Mouse (Mus musculus) G1E (cell line): ENCODE data around the gene Hnrnpf. TPM values are rescaled to one million over a fixed set of nuclear protein-coding genes. Genes with fewer than 3 reads are reported as not detected.
"Not testable (repeated sequence)": the region's sequence is repeated elsewhere in the genome, so short reads cannot be mapped to it uniquely, and the experiment has no call there.

Source experiments
- ATAC-seq: 2 replicates; pipeline ENCODE4 v1.8.0; 2016; ENCODE audit warnings: mild to moderate bottlenecking; ENCODE audit not compliant: insufficient number of reproducible peaks, poor library complexity, low FRiP score, severe bottlenecking; ENCODE audit errors: extremely low read depth
- DNase-seq: peaks from one replicate; pipeline ENCODE4 v3.0.0; 2012; ENCODE audit warnings: low spot score
- H3K27me3 ChIP-seq: 2 replicates; pipeline ENCODE4 v1.6.1; 2012; ENCODE audit warnings: mild to moderate bottlenecking, low read length, inconsistent platforms; ENCODE audit not compliant: insufficient read depth
- H3K36me3 ChIP-seq: replicated peaks from 2 replicates; pipeline ENCODE3; 2012; ENCODE audit warnings: mild to moderate bottlenecking, inconsistent platforms
- H3K4me1 ChIP-seq: 2 replicates; pipeline ENCODE4 v1.6.1; 2012; ENCODE audit warnings: low read depth, low read length, inconsistent platforms, mixed read lengths; ENCODE audit not compliant: insufficient read depth
- H3K4me3 ChIP-seq: 2 replicates; pipeline ENCODE4 v1.5.1; 2012; ENCODE audit warnings: low read depth, mild to moderate bottlenecking, inconsistent platforms, low read length, moderate library complexity, mixed read lengths
- H3K9me3 ChIP-seq: replicated peaks from 2 replicates; pipeline ENCODE4 v1.6.1; 2012; ENCODE audit warnings: inconsistent platforms
- CTCF ChIP-seq: IDR thresholded peaks from 2 replicates; pipeline ENCODE4 v1.5.1; 2012; ENCODE audit warnings: low read depth, low read length, inconsistent platforms, mixed read lengths
- GATA1 ChIP-seq: IDR thresholded peaks from 2 replicates; pipeline ENCODE4 v1.6.1; 2012; ENCODE audit warnings: borderline replicate concordance, low read length, inconsistent platforms, mixed read lengths
- GATA2 ChIP-seq: IDR thresholded peaks from 2 replicates; pipeline ENCODE4 v1.6.1; 2012; ENCODE audit warnings: low read depth, low read length, inconsistent platforms, borderline replicate concordance
- POLR2AphosphoS5 ChIP-seq: IDR thresholded peaks from 2 replicates; pipeline ENCODE4 v1.6.1; 2012; ENCODE audit warnings: low read depth, low read length, inconsistent platforms; ENCODE audit not compliant: insufficient replicate concordance
- TAL1 ChIP-seq: conservative IDR thresholded peaks from 2 replicates; pipeline ENCODE4 v1.6.1; 2012; ENCODE audit warnings: low read depth, low read length, inconsistent platforms, mixed read lengths
- polyA plus RNA-seq: library from polyadenylated mRNA; stranded (reverse); fragments of >175 nt; gene quantifications from 2 replicates; pipeline ENCODE4 v1.2.3, GENCODE M21; 2012
- total RNA-seq, 2 experiments: library from RNA; stranded (forward) in 1 of 2; stranded (reverse) in 1 of 2; fragments of 200-1000 nt in 1 of 2; fragments of >200 nt in 1 of 2; fragmentation: Nextera tagmentation in 1 of 2; gene quantifications; 2 replicates each; pipeline ENCODE4 v1.2.3; 2014 to 2017

Hnrnpf gene
- total and polyA plus RNA-seq, 3 experiments: 204 to 1,876 (median 483) TPM

DNA sequence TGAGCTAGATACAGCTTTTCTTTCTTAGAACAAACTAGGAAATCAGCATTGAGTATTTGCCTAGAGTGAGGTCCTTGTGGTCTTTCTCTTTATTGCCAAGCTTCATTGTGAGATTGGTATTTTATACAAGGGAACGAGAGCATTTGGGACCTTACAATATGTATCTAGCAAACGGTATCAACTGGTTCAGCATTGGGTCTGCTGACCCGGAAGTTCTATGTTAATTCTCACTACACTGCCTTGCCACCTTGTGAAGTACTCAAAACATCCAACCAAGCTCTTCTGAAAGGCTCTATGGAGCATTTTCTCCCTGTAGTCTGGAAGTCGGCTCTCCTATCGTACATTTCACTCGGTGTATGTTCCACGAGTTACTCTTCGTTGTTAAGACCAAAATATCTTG is 36.4 kb upstream of the Hnrnpf start:
- DNase-seq (no peak), ATAC-seq (no peak)
- TF ChIP-seq TAL1: no peak
- no peak for TF ChIP-seq POLR2AphosphoS5
- no peak for TF ChIP-seq CTCF
- no peak for TF ChIP-seq GATA2
- no peak for TF ChIP-seq GATA1
- no peaks in the 10 kb centered on the region for H3K9me3 ChIP-seq
- H3K4me1 ChIP-seq: peaks cover 19% of the 10 kb centered on the region
- no peaks in the 10 kb centered on the region for H3K27me3 ChIP-seq
- peaks cover 31% of the 10 kb centered on the region for H3K36me3 ChIP-seq
- peak overlapping the region; percentile 97 for H3K4me3 ChIP-seq

DNA sequence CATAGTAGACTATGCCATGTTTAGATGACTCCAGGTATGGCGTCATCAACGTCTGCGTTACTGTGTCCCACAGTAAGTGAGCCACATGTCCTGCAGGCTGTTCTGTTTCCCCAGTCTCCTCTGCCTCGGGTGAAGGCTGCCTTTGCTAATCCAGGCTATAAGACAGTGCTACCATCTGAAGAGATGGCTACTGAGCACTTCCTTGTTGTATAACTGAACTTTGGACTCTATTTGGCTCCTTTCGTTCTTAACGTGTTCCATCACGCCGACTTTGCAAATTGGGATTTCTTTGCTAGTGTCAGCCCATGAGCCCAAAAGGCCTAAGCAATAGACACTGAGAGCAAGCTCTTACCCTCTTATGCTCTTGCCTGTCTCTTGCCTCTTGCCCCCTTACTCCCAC is 31.9 kb upstream of the Hnrnpf start:
- H3K9me3 ChIP-seq: no peaks in the 10 kb centered on the region
- TF ChIP-seq GATA1 (no peak), CTCF (no peak), POLR2AphosphoS5 (no peak), GATA2 (no peak), TAL1 (no peak)
- ATAC-seq: no peak
- peaks cover 61% of the 10 kb centered on the region for H3K36me3 ChIP-seq
- no peak for DNase-seq
- H3K4me3 ChIP-seq: no peak overlapping the region
- H3K4me1 ChIP-seq: peaks cover 11% of the 10 kb centered on the region
- no peaks in the 10 kb centered on the region for H3K27me3 ChIP-seq

DNA sequence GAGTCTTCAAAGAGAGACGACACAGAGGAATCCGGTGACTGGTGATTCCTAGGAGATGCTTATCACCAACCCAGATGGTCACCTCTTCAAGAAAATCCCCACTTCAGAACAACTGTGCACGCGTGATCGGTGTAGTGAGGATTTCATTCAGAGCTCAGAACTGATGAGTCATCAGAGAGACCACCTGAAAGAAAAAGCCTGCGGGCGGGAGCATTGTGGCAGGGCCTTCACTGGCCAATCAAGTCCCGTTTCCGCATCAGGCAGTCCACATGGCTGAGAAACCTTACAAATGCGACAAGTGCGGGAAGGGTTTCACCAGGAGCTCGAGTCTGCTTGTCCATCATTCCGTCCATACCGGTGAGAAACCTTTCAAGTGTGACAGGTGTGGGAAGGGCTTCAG is 29.1 kb upstream of the Hnrnpf start:
- Histone ChIP-seq H3K4me3 (no peak overlapping the region), H3K4me1 (peaks cover 4% of the 10 kb centered on the region; the same call in 1 of the 2 replicates), H3K9me3 (no peaks in the 10 kb centered on the region), H3K27me3 (no peaks in the 10 kb centered on the region), H3K36me3 (peaks cover 54% of the 10 kb centered on the region)
- DNase-seq (no peak), ATAC-seq (no peak)
- TF ChIP-seq GATA1 (no peak), CTCF (no peak), POLR2AphosphoS5 (no peak), GATA2 (no peak), TAL1 (no peak)

DNA sequence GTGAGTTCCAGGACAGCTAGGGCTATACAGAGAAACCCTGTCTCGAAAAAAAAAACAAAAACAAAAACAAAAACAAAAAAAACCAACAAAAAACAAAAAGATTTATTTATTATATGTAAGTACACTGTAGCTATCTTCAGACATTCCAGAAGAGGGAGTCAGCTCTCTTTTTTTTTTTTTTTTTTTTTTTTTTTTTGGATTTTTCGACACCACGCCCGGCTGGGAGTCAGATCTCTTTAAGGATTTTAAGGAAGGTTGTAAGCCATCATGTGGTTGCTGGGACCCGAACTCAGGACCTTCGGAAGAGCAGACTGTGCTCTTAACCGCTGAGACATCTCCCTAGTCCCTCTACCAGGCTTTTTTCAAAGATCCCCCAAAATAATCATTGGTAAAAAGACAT is 26.7 kb upstream of the Hnrnpf start:
- ATAC-seq: not testable (repeated sequence)

DNA sequence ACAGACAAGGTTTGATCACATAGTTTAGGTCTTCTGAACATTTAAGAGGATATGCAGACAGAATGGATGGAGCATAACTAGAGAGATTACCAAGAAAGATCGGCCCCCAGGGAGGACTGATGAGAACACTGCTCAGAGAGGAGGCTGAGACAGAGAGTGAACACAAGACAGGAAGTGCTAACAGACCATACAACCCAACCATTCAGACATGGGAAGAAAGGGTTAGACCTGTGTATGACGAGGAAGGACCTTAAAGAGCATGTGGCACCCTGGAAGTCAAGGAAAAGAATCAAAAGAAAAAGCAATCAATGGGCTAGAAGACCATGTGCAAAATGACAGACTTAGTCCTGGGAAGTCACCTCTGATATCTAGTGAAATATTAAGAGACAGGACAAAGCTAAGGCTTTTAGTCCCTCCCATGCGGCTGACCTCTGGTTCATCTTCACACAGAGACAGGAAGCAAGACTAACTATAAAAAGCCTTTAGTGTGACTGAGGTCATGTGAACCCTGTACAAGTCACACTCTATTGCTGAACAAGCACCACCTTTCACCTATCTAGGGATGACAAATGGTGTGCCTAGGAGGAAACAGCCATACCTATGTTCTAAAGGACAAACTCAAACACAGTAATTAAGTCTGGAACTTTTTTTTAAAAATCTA is 25.4 kb upstream of the Hnrnpf start:
- DNase-seq (no peak), ATAC-seq (no peak)
- H3K27me3 ChIP-seq: no peaks in the 10 kb centered on the region
- peaks cover 12% of the 10 kb centered on the region for H3K4me1 ChIP-seq
- peaks cover 26% of the 10 kb centered on the region for H3K36me3 ChIP-seq
- H3K4me3 ChIP-seq: no peak overlapping the region
- TF ChIP-seq POLR2AphosphoS5: no peak
- no peak for TF ChIP-seq GATA2
- TF ChIP-seq CTCF: no peak
- no peak for TF ChIP-seq GATA1
- no peak for TF ChIP-seq TAL1
- no peaks in the 10 kb centered on the region for H3K9me3 ChIP-seq

More for the DNA sequence above, 26.7 kb upstream of the Hnrnpf start:
- not testable (repeated sequence) for H3K27me3 ChIP-seq, DNase-seq, H3K4me3 ChIP-seq, H3K4me1 ChIP-seq, H3K9me3 ChIP-seq
- peaks cover 31% of the 10 kb centered on the region for H3K36me3 ChIP-seq

DNA sequence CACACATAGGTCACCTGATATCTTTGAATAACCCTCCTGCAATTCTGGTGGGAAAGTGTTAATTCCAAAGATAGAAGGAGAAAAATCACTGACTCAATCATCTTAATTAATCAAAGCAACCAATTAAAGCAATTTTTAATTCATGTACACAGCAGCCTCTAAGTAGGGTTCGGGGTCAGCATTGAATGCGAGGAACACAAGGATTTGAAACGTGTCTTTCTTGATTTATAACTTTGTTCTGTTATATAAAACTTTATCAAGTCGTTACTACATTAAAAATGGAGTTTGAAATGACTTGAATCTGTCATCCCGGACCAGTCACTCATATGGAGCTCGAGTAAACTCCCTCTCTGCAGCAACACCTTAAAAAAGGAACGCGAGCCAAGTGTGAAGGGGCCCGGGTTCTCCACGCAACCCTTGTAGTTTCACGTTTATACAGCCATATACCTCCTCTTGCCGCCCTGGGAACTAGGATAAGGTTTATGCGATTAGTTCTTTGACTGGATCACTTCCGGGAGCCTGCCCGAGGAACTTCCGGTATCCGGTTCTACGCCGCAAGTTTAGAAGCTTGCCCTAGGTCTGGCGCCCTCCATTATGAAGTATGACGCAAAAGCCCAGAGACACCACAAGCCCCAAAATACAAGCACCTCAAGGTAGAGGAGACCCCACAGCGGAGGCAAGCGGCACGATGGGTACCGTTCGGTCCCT is 21.3 kb upstream of the Hnrnpf start:
- Histone ChIP-seq H3K27me3 (no peaks in the 10 kb centered on the region), H3K9me3 (no peaks in the 10 kb centered on the region), H3K4me3 (peak overlapping the region; percentile 78), H3K36me3 (peaks cover 3% of the 10 kb centered on the region), H3K4me1 (peaks cover 42% of the 10 kb centered on the region)
- TF ChIP-seq CTCF (no peak), GATA2 (no peak), TAL1 (no peak), POLR2AphosphoS5 (no peak), GATA1 (no peak)
- DNase-seq: peak; percentile 80
- peak; percentile 54 for ATAC-seq
